Mouse (Mus musculus) heart, embryonic 14.5 days (tissue): ENCODE measurements around the gene Gm48551. TPM values are rescaled to one million over a fixed set of nuclear protein-coding genes. Genes with fewer than 3 reads are reported as not detected.
A peak's percentile ranks its signal among the peaks of the same experiment; 100 is the strongest.

Source experiments
- ATAC-seq: fragments of 200-750 bp; cut with Nextera tagmentation; 2 replicates; pipeline ENCODE4 v1.8.0; 2017; ENCODE audit warnings: low read depth, moderate TSS enrichment; ENCODE audit not compliant: insufficient number of reproducible peaks, insufficient read depth, low FRiP score
- H3K27ac ChIP-seq, 2 experiments: fragments of 200-500 bp in 1 of 2; fragments of 300-500 bp in 1 of 2; sonication (generic) in 1 of 2; replicated peaks in 1 of 2; 2 replicates each; pipeline ENCODE4 v1.5.1; 2012 to 2014; ENCODE audit warnings: low read depth in 2 of 2, low read length in 2 of 2, control low read depth in 1 of 2, mild to moderate bottlenecking in 1 of 2, mixed read lengths in 1 of 2; ENCODE audit not compliant: control insufficient read depth in 1 of 2, insufficient read depth in 1 of 2
- H3K27me3 ChIP-seq: fragments of 300-500 bp; sonication (generic); 2 replicates; pipeline ENCODE4 v1.6.1; 2014; ENCODE audit warnings: mild to moderate bottlenecking, low read length, control low read depth; ENCODE audit not compliant: control insufficient read depth, insufficient read depth
- H3K36me3 ChIP-seq: fragments of 300-500 bp; sonication (generic); 2 replicates; pipeline ENCODE4 v1.6.1; 2014; ENCODE audit warnings: mild to moderate bottlenecking, control low read depth, low read length, mixed read lengths; ENCODE audit not compliant: control insufficient read depth, insufficient read depth
- H3K4me1 ChIP-seq, 2 experiments: fragments of 200-500 bp in 1 of 2; fragments of 300-500 bp in 1 of 2; sonication (generic) in 1 of 2; 2 replicates each; pipeline ENCODE4 v1.6.1; 2012 to 2014; ENCODE audit warnings: low read length in 2 of 2, control low read depth in 1 of 2, mixed read lengths in 1 of 2; ENCODE audit not compliant: control insufficient read depth in 2 of 2, insufficient read depth in 2 of 2
- H3K4me2 ChIP-seq: fragments of 300-500 bp; sonication (generic); 2 replicates; pipeline ENCODE4 v1.6.1; 2014; ENCODE audit warnings: mild to moderate bottlenecking, low read length
- H3K4me3 ChIP-seq, 2 experiments: fragments of 200-500 bp in 1 of 2; fragments of 300-500 bp in 1 of 2; sonication (generic) in 1 of 2; 2 replicates each; pipeline ENCODE4 v1.5.1; 2012 to 2014; ENCODE audit warnings: low read length in 2 of 2, mild to moderate bottlenecking in 2 of 2, control low read depth in 1 of 2, low read depth in 1 of 2, moderate library complexity in 1 of 2; ENCODE audit not compliant: control insufficient read depth in 1 of 2, insufficient read depth in 1 of 2
- H3K9ac ChIP-seq: fragments of 300-500 bp; sonication (generic); 2 replicates; pipeline ENCODE4 v1.6.1; 2014; ENCODE audit warnings: mild to moderate bottlenecking, low read length
- H3K9me3 ChIP-seq: fragments of 300-500 bp; sonication (generic); 2 replicates; pipeline ENCODE4 v1.6.1; 2016; ENCODE audit warnings: low read length, control low read depth; ENCODE audit not compliant: control insufficient read depth
- WGBS: fragments of 180-500 bp; shearing (Covaris S2); extraction: QIAGEN DNeasy Blood & Tissue Kit; methylation state at CpG from one replicate; pipeline ENCODE4 v1.1.7; 2014; 5-methylcytosine and 5-hydroxymethylcytosine counted together
- polyA plus RNA-seq: library from polyadenylated mRNA; unstranded; fragments of >200 nt; fragmentation: Nextera tagmentation; extraction: Ambion mirVana; gene quantifications from 2 replicates; pipeline ENCODE4 v1.2.1, GENCODE M21; 2014

The Gm48551 gene
- polyA plus RNA-seq, 1 experiment from 2014 or later: 1.7 TPM

- 74% methylated on average over 4 of the region's 4 CpGs for WGBS
- H3K36me3 ChIP-seq: peaks cover 20% of the 10 kb centered on the region
- no peaks in the 10 kb centered on the region for H3K27me3 ChIP-seq
- peaks cover 25 to 39% of the 10 kb centered on the region in 2 experiments for H3K4me1 ChIP-seq
- H3K9me3 ChIP-seq: no peaks in the 10 kb centered on the region
- no peak overlapping the region for H3K4me3 ChIP-seq
- H3K9ac ChIP-seq: peak overlapping the region; percentile 84; the same call in 1 of the 2 replicates
- peak overlapping the region in 1 of 2 experiments; percentile 71; a peak in 2 of 4 replicates for H3K27ac ChIP-seq
- H3K4me2 ChIP-seq: peak overlapping the region; percentile 93
- no peak for ATAC-seq
These were observed 39.4 kb downstream of the Gm48551 start for GRCm38 (mm10) chr10:81423476-81424245.

GRCm38 (mm10) chr10:81424246-81425051, 40.2 kb downstream of the Gm48551 start:
- Histone ChIP-seq H3K9me3 (no peaks in the 10 kb centered on the region), H3K9ac (peak overlapping the region; percentile 84), H3K27me3 (no peaks in the 10 kb centered on the region), H3K27ac (peak overlapping the region; percentile 65 to 71), H3K4me2 (peak overlapping the region; percentile 93), H3K4me3 (peak overlapping the region; percentile 17 to 59), H3K36me3 (peaks cover 12% of the 10 kb centered on the region), H3K4me1 (peaks cover 24 to 34% of the 10 kb centered on the region in 2 experiments)
- WGBS: 12% methylated on average over 25 of the region's 25 CpGs
- ATAC-seq: peak; percentile 10; the same call in 1 of the 2 replicates

GRCm38 (mm10) chr10:81425236-81425850, 41.1 kb downstream of the Gm48551 start:
- H3K36me3 ChIP-seq: peaks cover 3% of the 10 kb centered on the region
- H3K4me1 ChIP-seq: peaks cover 27 to 39% of the 10 kb centered on the region in 2 experiments
- H3K4me2 ChIP-seq: peak overlapping the region; percentile 93
- 37% methylated on average over 10 of the region's 10 CpGs for WGBS
- peak overlapping the region; percentile 84 for H3K9ac ChIP-seq
- no peaks in the 10 kb centered on the region for H3K27me3 ChIP-seq
- H3K27ac ChIP-seq: peak overlapping the region; percentile 22 to 71; a peak in 3 of 4 replicates
- no peak for ATAC-seq
- peak overlapping the region; percentile 59 to 73 for H3K4me3 ChIP-seq
- H3K9me3 ChIP-seq: no peaks in the 10 kb centered on the region

- H3K27me3 ChIP-seq: no peaks in the 10 kb centered on the region
- 3% methylated on average over 11 of the region's 33 CpGs for WGBS
These were observed 41.9 kb downstream of the Gm48551 start for GRCm38 (mm10) chr10:81426081-81426671.

GRCm38 (mm10) chr10:81426897-81427296, 42.6 kb downstream of the Gm48551 start:
- peaks cover 25 to 49% of the 10 kb centered on the region in 2 experiments for H3K4me1 ChIP-seq
- 0% methylated on average over 27 of the region's 38 CpGs for WGBS
- no peaks in the 10 kb centered on the region for H3K9me3 ChIP-seq
- peak overlapping the region; percentile 59 to 73 for H3K4me3 ChIP-seq
- peak overlapping the region; percentile 84 for H3K9ac ChIP-seq
- ATAC-seq: no peak
- H3K36me3 ChIP-seq: no peaks in the 10 kb centered on the region
- H3K4me2 ChIP-seq: peak overlapping the region; percentile 93
- H3K27me3 ChIP-seq: no peaks in the 10 kb centered on the region
- H3K27ac ChIP-seq: peak overlapping the region in 1 of 2 experiments; percentile 24; a peak in 1 of 4 replicates

More at GRCm38 (mm10) chr10:81426081-81426671, 41.9 kb downstream of the Gm48551 start:
- H3K36me3 ChIP-seq: no peaks in the 10 kb centered on the region
- peak overlapping the region in 1 of 2 experiments; percentile 71; a peak in 2 of 4 replicates for H3K27ac ChIP-seq
- no peaks in the 10 kb centered on the region for H3K9me3 ChIP-seq
- H3K4me3 ChIP-seq: peak overlapping the region; percentile 59 to 73
- ATAC-seq: no peak
- peak overlapping the region; percentile 93 for H3K4me2 ChIP-seq
- peaks cover 27 to 42% of the 10 kb centered on the region in 2 experiments for H3K4me1 ChIP-seq
- peak overlapping the region; percentile 84 for H3K9ac ChIP-seq

GRCm38 (mm10) chr10:81427327-81427726, 43.1 kb downstream of the Gm48551 start:
- peak overlapping the region; percentile 93 for H3K4me2 ChIP-seq
- H3K4me3 ChIP-seq: peak overlapping the region; percentile 59 to 73
- H3K36me3 ChIP-seq: no peaks in the 10 kb centered on the region
- H3K27me3 ChIP-seq: no peaks in the 10 kb centered on the region
- H3K4me1 ChIP-seq: peaks cover 25 to 49% of the 10 kb centered on the region in 2 experiments
- no peaks in the 10 kb centered on the region for H3K9me3 ChIP-seq
- H3K9ac ChIP-seq: peak overlapping the region; percentile 84
- no peak for ATAC-seq
- 32% methylated on average over 3 of the region's 3 CpGs for WGBS
- no peak overlapping the region for H3K27ac ChIP-seq
